In genomic region chr11:69803328-69803727, GRCm38 (mm10) we compare ENCODE assay signal across 9 mouse cellular contexts. TPM values are rescaled to one million over a fixed set of nuclear protein-coding genes. Genes with fewer than 3 reads are reported as not detected.
DNase-seq lines count a peak whose midpoint lies in the region; ATAC-seq and TF ChIP-seq lines count a peak whose summit lies in the region.
"Had no signal": no experiment of that assay in that cellular context is flagged by ENCODE, and none has a peak within 500 bp of the region (broad histone marks: within the 10 kb centered on the region; RNA-seq: fewer than 3 reads in every experiment).

No protein-coding gene starts in this region.

- no peak for TF ChIP-seq CTCF in G1E (IDR thresholded peaks at IDR 0.05; ENCODE audit: low read depth, low read length)

- H3K27ac ChIP-seq in heart, embryonic 14.5 days (replicated peaks in 1 of 2; ENCODE audit: control insufficient read depth in 1 of 2, insufficient read depth in 1 of 2, low read depth in 2 of 2, low read length in 2 of 2), result no peak overlapping the region
- peak overlapping the region; percentile 81 for H3K27ac ChIP-seq in hindbrain, embryonic 13.5 days
- H3K27ac ChIP-seq in midbrain, embryonic 12.5 days (replicated peaks), result peak overlapping the region; percentile 60

- H3K4me2 ChIP-seq in heart, embryonic 14.5 days (ENCODE audit: low read length), result peak overlapping the region; percentile 95
- peak overlapping the region; percentile 94 for H3K4me2 ChIP-seq in hindbrain, embryonic 13.5 days
- H3K4me2 ChIP-seq in midbrain, embryonic 12.5 days (replicated peaks), result peak overlapping the region; percentile 96

- no peak for ATAC-seq in heart, embryonic 14.5 days (ENCODE audit: insufficient number of reproducible peaks, insufficient read depth, low FRiP score, low read depth)
- no peak for ATAC-seq in G1E (ENCODE audit: extremely low read depth, insufficient number of reproducible peaks, low FRiP score, poor library complexity, severe bottlenecking)
- ATAC-seq in hindbrain, embryonic 13.5 days (ENCODE audit: low FRiP score), result no peak
- 0 out of 2 replicates have a peak, but pooled peaks have one; percentile 4 for ATAC-seq in midbrain, embryonic 12.5 days (ENCODE audit: low FRiP score, low read depth)

- WGBS in heart, embryonic 14.5 days, result 3% methylated on average over 12 of the region's 12 CpGs
- WGBS in hindbrain, embryonic 13.5 days, result 2% methylated on average over 12 of the region's 12 CpGs
- 3% methylated on average over 12 of the region's 12 CpGs for WGBS in midbrain, embryonic 12.5 days

- peak overlapping the region; percentile 69 for H3K9ac ChIP-seq in heart, embryonic 14.5 days (ENCODE audit: low read length)
- peak overlapping the region; percentile 89 for H3K9ac ChIP-seq in hindbrain, embryonic 13.5 days
- H3K9ac ChIP-seq in midbrain, embryonic 12.5 days (replicated peaks), result peak overlapping the region; percentile 69

- peaks cover 18% of the 10 kb centered on the region; the same call in 1 of the 2 replicates for H3K27me3 ChIP-seq in heart, embryonic 14.5 days (ENCODE audit: control insufficient read depth, insufficient read depth, low read length)
- H3K27me3 ChIP-seq in G1E (ENCODE audit: insufficient read depth, low read length), result peaks cover 81% of the 10 kb centered on the region
- H3K27me3 ChIP-seq in hindbrain, embryonic 13.5 days, result peaks cover 46% of the 10 kb centered on the region
- peaks cover 71% of the 10 kb centered on the region for H3K27me3 ChIP-seq in midbrain, embryonic 12.5 days

- no peak for DNase-seq in heart, postnatal 36 days
- DNase-seq in G1E (ENCODE audit: low spot score), result no peak
- no peak for DNase-seq in layer of hippocampus, adult 9-10 months (ENCODE audit: low spot score)
- DNase-seq in urinary bladder, postnatal 25 days (ENCODE audit: low spot score), result no peak
- DNase-seq in adipocyte (ENCODE audit: low spot score), result no peak

- H3K9me3 ChIP-seq in heart, embryonic 14.5 days (ENCODE audit: control insufficient read depth, low read length), result peaks cover 5% of the 10 kb centered on the region; the same call in 1 of the 2 replicates
- H3K9me3 ChIP-seq in G1E (replicated peaks), result no peaks in the 10 kb centered on the region
- H3K9me3 ChIP-seq in hindbrain, embryonic 13.5 days, result 0 out of 2 replicates have a peak, but pooled peaks cover 3% of the 10 kb centered on the region
- H3K9me3 ChIP-seq in midbrain, embryonic 12.5 days, result no peaks in the 10 kb centered on the region

- H3K4me1 ChIP-seq in heart, embryonic 14.5 days (ENCODE audit: control insufficient read depth in 2 of 2, insufficient read depth in 2 of 2, low read length in 2 of 2), result peaks cover 25 to 52% of the 10 kb centered on the region in 2 experiments
- H3K4me1 ChIP-seq in G1E (ENCODE audit: insufficient read depth, low read depth, low read length), result peaks cover 55% of the 10 kb centered on the region
- peaks cover 70% of the 10 kb centered on the region for H3K4me1 ChIP-seq in hindbrain, embryonic 13.5 days (replicated peaks)
- peaks cover 64% of the 10 kb centered on the region for H3K4me1 ChIP-seq in midbrain, embryonic 12.5 days

- intact Hi-C loops in heart, postnatal 36 days (cut with DNase I), result loop anchor here (2.0 to 5.0 kb wide), 5 partner anchors 31 to 121 kb away; partner anchors contain the start of genes Polr2a and Senp3

- H3K4me3 ChIP-seq in heart, embryonic 14.5 days (ENCODE audit: control insufficient read depth in 1 of 2, insufficient read depth in 1 of 2, low read depth in 1 of 2, low read length in 2 of 2), result peak overlapping the region; percentile 46 to 65
- H3K4me3 ChIP-seq in G1E (ENCODE audit: low read depth, low read length), result peak overlapping the region; percentile 70; the same call in 1 of the 2 replicates
- H3K4me3 ChIP-seq in hindbrain, embryonic 13.5 days, result peak overlapping the region; percentile 52
- peak overlapping the region; percentile 58 for H3K4me3 ChIP-seq in midbrain, embryonic 12.5 days

- H3K36me3 ChIP-seq in heart, embryonic 14.5 days (ENCODE audit: control insufficient read depth, insufficient read depth, low read length), result no peaks in the 10 kb centered on the region
- H3K36me3 ChIP-seq in G1E (replicated peaks), result peaks cover 2% of the 10 kb centered on the region
- no peaks in the 10 kb centered on the region for H3K36me3 ChIP-seq in hindbrain, embryonic 13.5 days
- no peaks in the 10 kb centered on the region for H3K36me3 ChIP-seq in midbrain, embryonic 12.5 days

RNA-seq across cellular contexts. Expression of gene Fgf11, which starts 1.7 kb away (rescaled TPM):
- 2.0 and 2.1 TPM in 2 replicates for polyA plus RNA-seq in heart, embryonic 14.5 days (2014; fragmentation: Nextera tagmentation; extraction: Ambion mirVana)
- 1 to 10 TPM; 2.4 to 3.0 TPM for total RNA-seq in heart, postnatal 36 days (2021)
- total RNA-seq in G1E (2014; fragmentation: Nextera tagmentation), result 24.9 and 28.9 TPM in 2 replicates
- total RNA-seq in G1E (2017), result 3.6 and 4.2 TPM in 2 replicates
- 7.7 and 8.6 TPM in 2 replicates for polyA plus RNA-seq in G1E (2012)
- polyA plus RNA-seq in hindbrain, embryonic 13.5 days (2015; fragmentation: Nextera tagmentation; extraction: Ambion mirVana), result 4.8 and 5.5 TPM in 2 replicates
- polyA plus RNA-seq in midbrain, embryonic 12.5 days (2016; fragmentation: Nextera tagmentation; extraction: Ambion mirVana), result 2.7 and 2.9 TPM in 2 replicates
- total RNA-seq: neutrophil, adult 5-6 weeks had no signal

RNA-seq across cellular contexts. Expression of gene Tmem102, which starts 2.1 kb away (rescaled TPM):
- 1.7 and 1.8 TPM in 2 replicates for polyA plus RNA-seq in heart, embryonic 14.5 days (2014; fragmentation: Nextera tagmentation; extraction: Ambion mirVana)
- total RNA-seq in heart, postnatal 36 days (2021), result under 1 TPM; 0.41 to 0.56 TPM
- total RNA-seq in G1E (2014; fragmentation: Nextera tagmentation), result not detected in 2 replicates
- total RNA-seq in G1E (2017), result not detected in 2 replicates
- not detected in 2 replicates for polyA plus RNA-seq in G1E (2012)
- polyA plus RNA-seq in hindbrain, embryonic 13.5 days (2015; fragmentation: Nextera tagmentation; extraction: Ambion mirVana), result 1.1 TPM in 2 replicates
- polyA plus RNA-seq in midbrain, embryonic 12.5 days (2016; fragmentation: Nextera tagmentation; extraction: Ambion mirVana), result 0.42 and 1.2 TPM in 2 replicates

RNA-seq across cellular contexts. Expression of gene Chrnb1, which starts 7.6 kb away (rescaled TPM):
- polyA plus RNA-seq in heart, embryonic 14.5 days (2014; fragmentation: Nextera tagmentation; extraction: Ambion mirVana), result 5.5 and 5.8 TPM in 2 replicates
- total RNA-seq in heart, postnatal 36 days (2021), result 1 to 10 TPM; 3.6 to 4.3 TPM
- total RNA-seq in G1E (2014; fragmentation: Nextera tagmentation) (2.3 and 2.8 TPM in 2 replicates), G1E (2017) (1.1 and 1.2 TPM in 2 replicates)
- polyA plus RNA-seq in G1E (2012), result 0.39 and 0.50 TPM in 2 replicates
- 1.5 and 2.6 TPM in 2 replicates for polyA plus RNA-seq in hindbrain, embryonic 13.5 days (2015; fragmentation: Nextera tagmentation; extraction: Ambion mirVana)
- polyA plus RNA-seq in midbrain, embryonic 12.5 days (2016; fragmentation: Nextera tagmentation; extraction: Ambion mirVana), result 1.3 and 1.7 TPM in 2 replicates

RNA-seq across cellular contexts. Expression of gene Gm39566, which starts 11.8 kb away (rescaled TPM):
- polyA plus RNA-seq in heart, embryonic 14.5 days (2014; fragmentation: Nextera tagmentation; extraction: Ambion mirVana), result not detected in 2 replicates
- total RNA-seq in heart, postnatal 36 days (2021), result not detected
- total RNA-seq in G1E (2014; fragmentation: Nextera tagmentation) (not detected in 2 replicates), G1E (2017) (0.05 and 0.06 TPM in 2 replicates)
- not detected in 2 replicates for polyA plus RNA-seq in G1E (2012)
- not detected in 2 replicates for polyA plus RNA-seq in hindbrain, embryonic 13.5 days (2015; fragmentation: Nextera tagmentation; extraction: Ambion mirVana)
- polyA plus RNA-seq in midbrain, embryonic 12.5 days (2016; fragmentation: Nextera tagmentation; extraction: Ambion mirVana), result not detected in 2 replicates
- total RNA-seq: neutrophil, adult 5-6 weeks had no signal

RNA-seq across cellular contexts. Expression of gene Spem2, which starts 14.9 kb away (rescaled TPM):
- not detected in 2 replicates for polyA plus RNA-seq in heart, embryonic 14.5 days (2014; fragmentation: Nextera tagmentation; extraction: Ambion mirVana)
- not detected for total RNA-seq in heart, postnatal 36 days (2021)
- not detected in 2 replicates for total RNA-seq in G1E (2014; fragmentation: Nextera tagmentation)
- total RNA-seq in G1E (2017), result not detected in 2 replicates
- polyA plus RNA-seq in G1E (2012), result not detected in 2 replicates
- 0.10 TPM in 1 of 2 replicates, not detected in the other for polyA plus RNA-seq in hindbrain, embryonic 13.5 days (2015; fragmentation: Nextera tagmentation; extraction: Ambion mirVana)
- polyA plus RNA-seq in midbrain, embryonic 12.5 days (2016; fragmentation: Nextera tagmentation; extraction: Ambion mirVana), result not detected in 2 replicates

Comparison
In these comparisons a context has a peak if more than half of its experiments do, and no peak if none do; other contexts are left out.
1. H3K27ac ChIP-seq: peak in hindbrain, embryonic 13.5 days (single experiment) and midbrain, embryonic 12.5 days (single experiment); none in heart, embryonic 14.5 days (0 of 2).
2. Peak in every context shown above with its lines, with median percentiles within 50 percentile points of each other: H3K4me2 ChIP-seq, H3K4me3 ChIP-seq and H3K9ac ChIP-seq.